Mouse (Mus musculus): Measurements from ENCODE around the gene Coro1b.

DNA sequence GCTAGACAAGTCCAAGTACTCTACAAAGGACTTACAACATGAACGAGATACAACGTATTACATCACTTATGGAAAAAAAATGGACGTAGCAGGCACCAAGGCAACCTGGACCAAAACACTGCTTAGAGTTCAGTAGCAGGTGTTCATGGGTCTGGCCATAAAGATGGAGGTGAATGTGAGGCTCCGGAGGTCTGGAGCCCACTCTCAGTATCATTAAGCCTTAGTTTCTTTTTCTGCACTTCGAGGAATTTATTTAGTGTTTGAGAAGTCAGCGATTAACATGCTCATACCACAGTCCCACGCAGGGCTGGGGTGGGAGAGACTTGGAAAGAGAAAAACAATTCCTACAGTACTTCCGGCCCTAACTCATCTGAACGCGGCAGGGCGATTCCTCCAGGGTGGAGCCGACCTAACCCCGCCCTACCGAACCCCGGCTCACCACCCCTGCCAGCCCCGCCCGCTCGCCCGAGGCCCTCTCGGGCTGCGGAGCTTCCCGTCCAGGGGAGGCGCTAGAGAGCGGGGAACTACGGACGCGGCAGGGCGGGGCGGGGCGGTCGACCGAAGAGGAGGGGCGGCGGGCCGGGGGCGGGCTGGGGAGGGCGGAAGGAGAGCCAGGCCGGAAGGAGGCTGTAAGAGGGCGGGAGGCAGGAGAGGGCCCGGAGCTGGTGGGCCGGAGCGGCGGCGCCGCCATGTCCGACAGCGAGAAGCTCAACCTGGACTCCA lies 43.3 kb downstream of the Coro1b start, which contains the start of gene Ppp1ca:
- TF ChIP-seq POLR2A (IDR thresholded peaks at IDR 0.05; ENCODE audit: borderline replicate concordance, low read depth, low read length): peak; percentile 87; the same call in 1 of the 2 replicates
- no peak for TF ChIP-seq CTCF (IDR thresholded peaks at IDR 0.05; ENCODE audit: low read depth, low read length)
